Comparison of ENCODE assay signal across 15 mouse cellular contexts in genomic region chr11:109008872-109009271, GRCm38 (mm10).
"Had no signal": no experiment of that assay in that cellular context is flagged by ENCODE, and none has a peak within 500 bp of the region (broad histone marks: within the 10 kb centered on the region; RNA-seq: fewer than 3 reads in every experiment).

No protein-coding gene starts in this region.

- H3K9ac ChIP-seq: neural tube, embryonic 13.5 days; neural tube, embryonic 15.5 days; stomach, embryonic 15.5 days had no signal

- H3K4me1 ChIP-seq: neural tube, embryonic 13.5 days; neural tube, embryonic 15.5 days; stomach, embryonic 15.5 days had no signal

- H3K4me3 ChIP-seq: neural tube, embryonic 13.5 days; neural tube, embryonic 15.5 days; stomach, embryonic 15.5 days had no signal

- H3K27me3 ChIP-seq: neural tube, embryonic 13.5 days; neural tube, embryonic 15.5 days; stomach, embryonic 15.5 days had no signal

- H3K4me2 ChIP-seq: neural tube, embryonic 13.5 days; neural tube, embryonic 15.5 days; stomach, embryonic 15.5 days had no signal

- DNase-seq: retina, postnatal 1 day; right cerebral cortex, adult 18-20 months; right cerebral cortex, postnatal 14 days; right cerebral cortex, postnatal 4 days; spleen, adult 18-20 months; thymus, adult 18-20 months; thymus, adult 2 months; thymus, postnatal 14 days; thymus, postnatal 25 days; thymus, postnatal 36 days; thymus, postnatal 4 days had no signal

- H3K9me3 ChIP-seq: neural tube, embryonic 13.5 days; neural tube, embryonic 15.5 days; stomach, embryonic 15.5 days had no signal

- H3K36me3 ChIP-seq: neural tube, embryonic 13.5 days; neural tube, embryonic 15.5 days; stomach, embryonic 15.5 days had no signal

- H3K27ac ChIP-seq: neural tube, embryonic 13.5 days; neural tube, embryonic 15.5 days; stomach, embryonic 15.5 days; stomach, postnatal 0 days had no signal
